Mouse (Mus musculus): ENCODE measurements around the gene Vtn. TPM values are rescaled to one million over a fixed set of nuclear protein-coding genes. Genes with fewer than 3 reads are reported as not detected.

Vtn gene
- polyA plus RNA-seq, 1 experiment from 2014 or later, result 157 TPM

DNA sequence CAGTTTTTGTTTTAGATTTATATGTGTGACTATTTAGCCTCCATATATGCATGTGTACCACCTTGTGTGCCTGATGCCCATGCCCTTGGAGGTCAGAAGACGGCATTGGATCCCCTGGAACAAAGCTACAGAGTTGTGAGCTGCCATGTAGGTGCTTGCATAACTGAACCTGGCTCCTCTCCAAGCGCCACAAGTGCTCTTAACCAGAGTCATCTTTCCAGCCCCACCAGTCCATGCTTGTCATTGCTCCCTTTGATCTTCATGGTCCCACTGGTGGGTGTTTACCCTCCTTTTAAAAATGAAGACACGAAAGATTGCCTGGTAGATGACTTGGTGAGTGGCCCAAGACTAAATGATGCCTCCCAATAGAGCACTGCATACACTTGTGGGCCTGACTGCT, 41.5 kb downstream of the Vtn start:
- ATAC-seq (ENCODE audit: low FRiP score, low read depth), result no peak

DNA sequence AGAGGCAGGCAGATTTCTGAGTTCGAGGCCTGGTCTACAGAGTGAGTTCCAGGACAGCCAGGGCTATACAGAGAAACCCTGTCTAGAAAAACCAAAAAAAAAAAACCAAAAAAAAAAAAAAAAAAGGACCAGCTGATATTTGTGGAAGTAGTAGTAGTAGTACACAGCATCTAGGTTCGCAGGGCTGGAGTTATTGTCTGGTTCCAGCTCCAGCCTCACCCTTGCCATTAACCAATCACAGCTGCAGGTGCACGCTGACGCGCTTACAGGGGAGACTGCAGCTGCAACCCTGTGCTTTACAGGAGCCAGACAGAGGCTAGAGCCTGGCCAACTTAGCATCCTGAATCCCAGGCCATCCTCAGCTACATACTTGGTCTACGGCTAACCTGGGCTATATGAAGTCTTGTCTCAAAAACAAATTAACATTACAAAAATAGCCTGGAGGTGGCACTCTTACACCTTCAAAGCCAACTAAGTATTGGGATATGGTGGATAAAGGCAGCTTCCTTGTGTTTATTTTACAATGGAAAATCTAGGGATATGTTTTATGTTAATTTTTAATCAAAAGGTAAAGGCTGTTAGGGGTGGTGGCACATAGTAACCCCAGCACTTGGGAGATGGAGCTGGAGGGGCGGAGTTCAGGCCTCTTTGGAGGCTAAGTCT, 45.7 kb downstream of the Vtn start:
- no peak overlapping the region for H3K4me3 ChIP-seq
- H3K4me2 ChIP-seq, result no peak overlapping the region
- no peak overlapping the region for H3K9ac ChIP-seq
- WGBS, result 94% methylated on average over 7 of the region's 7 CpGs
- H3K36me3 ChIP-seq, result peaks cover 34% of the 10 kb centered on the region
- no peak for ATAC-seq (ENCODE audit: low FRiP score, low read depth)
- H3K9me3 ChIP-seq, result no peaks in the 10 kb centered on the region
- H3K27me3 ChIP-seq, result no peaks in the 10 kb centered on the region
- no peak overlapping the region for H3K27ac ChIP-seq (replicated peaks)
- H3K4me1 ChIP-seq (replicated peaks), result peaks cover 12% of the 10 kb centered on the region

More for the DNA sequence above, 41.5 kb downstream of the Vtn start:
- no peaks in the 10 kb centered on the region for H3K9me3 ChIP-seq
- 86% methylated on average over 3 of the region's 3 CpGs for WGBS
- H3K27me3 ChIP-seq, result no peaks in the 10 kb centered on the region
- H3K4me3 ChIP-seq, result no peak overlapping the region
- H3K4me1 ChIP-seq (replicated peaks), result peaks cover 19% of the 10 kb centered on the region
- peaks cover 42% of the 10 kb centered on the region for H3K36me3 ChIP-seq
- H3K27ac ChIP-seq (replicated peaks), result no peak overlapping the region
- no peak overlapping the region for H3K4me2 ChIP-seq
- H3K9ac ChIP-seq, result no peak overlapping the region

DNA sequence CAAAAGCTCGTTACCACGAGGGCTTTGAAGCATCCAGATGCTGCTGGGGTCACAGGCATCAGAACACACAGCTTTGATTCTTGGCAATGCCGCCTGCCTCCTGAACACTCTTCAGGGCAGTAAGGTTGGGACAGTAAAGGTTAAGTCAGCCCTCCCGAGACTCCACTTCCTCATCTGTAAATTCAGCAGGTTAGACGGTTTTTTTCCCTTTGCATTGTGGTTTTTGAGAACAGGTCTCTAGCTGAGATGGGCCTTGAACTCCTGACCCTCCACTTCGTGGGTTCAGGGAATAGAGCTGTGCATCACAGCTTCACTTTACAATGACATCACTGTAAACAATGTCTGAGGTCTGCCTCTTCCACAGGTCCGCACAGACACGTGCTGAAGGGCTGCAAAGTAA, 46.3 kb downstream of the Vtn start:
- no peak overlapping the region for H3K27ac ChIP-seq (replicated peaks)
- H3K9me3 ChIP-seq, result no peaks in the 10 kb centered on the region
- peaks cover 18% of the 10 kb centered on the region for H3K4me1 ChIP-seq (replicated peaks)
- no peaks in the 10 kb centered on the region for H3K27me3 ChIP-seq
- no peak for ATAC-seq (ENCODE audit: low FRiP score, low read depth)
- no peak overlapping the region for H3K9ac ChIP-seq
- H3K36me3 ChIP-seq, result peaks cover 28% of the 10 kb centered on the region
- no peak overlapping the region for H3K4me2 ChIP-seq
- H3K4me3 ChIP-seq, result no peak overlapping the region
- WGBS, result 73% methylated on average over 8 of the region's 8 CpGs

DNA sequence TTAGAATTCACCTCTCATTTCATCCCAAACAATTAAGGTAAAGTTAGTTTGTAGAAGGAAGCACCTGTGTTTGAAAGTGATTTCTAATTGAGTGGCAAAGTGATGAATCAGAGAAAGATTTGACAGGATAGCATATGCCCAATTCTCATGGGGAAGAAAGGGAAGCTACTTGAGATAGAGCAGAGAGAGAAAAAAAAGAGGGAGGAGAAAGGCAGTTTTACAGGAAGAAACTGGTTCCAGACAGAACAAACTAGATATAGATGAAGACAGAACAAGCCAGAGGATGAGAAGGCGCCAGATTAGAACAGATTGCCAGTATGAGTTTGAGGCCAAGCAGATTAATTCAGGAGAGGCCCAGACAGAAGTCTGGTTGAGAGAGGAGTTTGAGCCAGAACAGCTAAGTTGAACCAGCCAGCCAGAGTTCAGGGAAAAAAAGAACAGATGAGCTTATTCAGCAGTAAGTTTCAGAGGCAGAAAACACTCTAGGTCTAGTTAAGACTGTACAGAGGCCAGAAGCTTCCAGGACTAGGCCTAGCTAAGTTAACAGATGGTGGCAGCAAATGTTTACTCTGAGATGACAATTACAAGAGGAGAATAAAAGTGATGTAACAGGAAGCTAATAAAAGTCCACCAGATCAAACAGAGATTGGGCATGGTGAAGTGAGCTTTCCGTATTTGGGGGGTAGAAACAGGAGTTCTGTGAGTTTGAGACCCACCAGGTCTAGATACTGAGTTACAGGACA, 49.0 kb downstream of the Vtn start:
- H3K4me1 ChIP-seq (replicated peaks), result peaks cover 22% of the 10 kb centered on the region
- no peak overlapping the region for H3K27ac ChIP-seq (replicated peaks)
- 95% methylated on average over 2 of the region's 2 CpGs for WGBS
- no peak overlapping the region for H3K4me2 ChIP-seq
- H3K4me3 ChIP-seq, result no peak overlapping the region
- H3K9ac ChIP-seq, result no peak overlapping the region
- no peaks in the 10 kb centered on the region for H3K9me3 ChIP-seq
- H3K36me3 ChIP-seq, result peaks cover 11% of the 10 kb centered on the region
- ATAC-seq (ENCODE audit: low FRiP score, low read depth), result no peak
- no peaks in the 10 kb centered on the region for H3K27me3 ChIP-seq

DNA sequence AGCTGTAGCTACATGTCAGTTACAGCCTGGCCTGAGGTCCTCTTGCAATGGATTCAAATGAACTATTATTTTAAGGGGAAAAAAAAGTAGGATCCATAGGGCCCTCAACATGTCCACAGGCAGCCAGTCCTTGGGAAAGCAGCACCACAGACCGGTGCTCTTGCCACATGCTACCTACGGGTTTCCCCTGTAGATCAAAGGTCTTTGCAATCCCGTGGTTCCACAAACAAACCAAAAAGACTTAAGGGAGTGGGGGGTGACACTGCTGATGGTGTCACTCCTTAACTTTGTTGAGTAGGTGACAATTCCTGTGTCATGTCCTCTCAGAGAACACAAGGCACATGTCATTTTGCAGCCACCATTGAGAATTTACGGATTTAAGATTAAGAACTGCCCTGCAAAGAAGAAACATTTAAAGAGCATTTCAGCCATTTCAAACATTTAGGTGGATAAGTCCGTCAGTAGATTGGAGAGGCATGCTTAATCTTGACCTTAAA, 50.6 kb downstream of the Vtn start:
- Histone ChIP-seq H3K27me3 (no peaks in the 10 kb centered on the region), H3K9ac (peak overlapping the region; percentile 60; the same call in 1 of the 2 replicates), H3K4me1 (replicated peaks) (peaks cover 22% of the 10 kb centered on the region), H3K36me3 (peaks cover 4% of the 10 kb centered on the region; the same call in 1 of the 2 replicates), H3K27ac (replicated peaks) (no peak overlapping the region), H3K4me3 (peak overlapping the region; percentile 78), H3K4me2 (peak overlapping the region; percentile 87), H3K9me3 (no peaks in the 10 kb centered on the region)
- 19% methylated on average over 5 of the region's 5 CpGs for WGBS
- ATAC-seq (ENCODE audit: low FRiP score, low read depth), result no peak

DNA sequence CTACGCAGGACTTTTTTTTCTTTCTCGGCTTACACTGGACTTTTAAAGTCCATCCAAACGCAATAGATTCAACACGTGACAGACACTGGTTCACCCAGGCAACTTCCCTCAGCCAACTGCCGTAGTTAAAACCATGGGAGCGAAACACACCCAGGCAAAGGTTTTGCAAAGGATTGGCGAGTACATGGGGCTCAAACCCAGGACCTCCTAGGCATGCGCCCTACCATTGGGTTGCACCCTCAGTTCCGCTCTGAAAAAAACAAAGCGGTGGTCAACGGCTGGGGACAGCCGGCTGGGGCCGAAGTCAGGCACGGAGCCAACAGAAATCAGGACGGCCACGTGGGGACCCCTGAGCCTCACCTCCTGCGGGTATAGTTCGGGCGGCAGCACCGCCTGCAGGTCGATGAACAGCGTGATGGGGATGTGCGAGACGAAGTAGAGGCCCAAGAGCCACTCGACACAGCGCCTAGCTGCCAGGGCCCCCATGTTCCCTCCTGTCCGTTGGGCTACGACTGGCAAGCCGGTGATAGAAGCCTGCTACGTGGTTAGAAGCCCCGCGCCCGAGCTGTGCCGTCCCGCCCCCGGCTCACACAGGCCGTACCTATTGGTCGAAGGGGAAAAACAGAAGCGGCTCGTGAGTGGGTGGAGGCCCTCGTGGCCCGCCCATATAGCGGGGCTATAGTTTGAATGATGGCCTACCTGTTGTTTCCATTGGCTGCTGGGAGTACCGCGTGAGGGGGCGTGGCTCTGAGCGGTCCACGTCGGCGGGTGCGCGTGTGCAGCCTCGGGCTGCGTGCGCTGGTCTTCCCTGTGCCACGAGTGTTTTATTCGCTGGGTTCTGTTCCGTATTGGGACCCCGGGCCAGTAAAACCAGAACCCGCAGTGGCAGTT, 51.5 kb downstream of the Vtn start, which contains the start of gene Tmem97:
Gene Tmem97, minus strand, starts transcription at position 610 of the 891 bp plus-strand sequence.
- Histone ChIP-seq H3K4me2 (peak within 1 kb of the TSS; percentile 87), H3K27ac (replicated peaks) (peak within 1 kb of the TSS; percentile 89), H3K27me3 (no peaks in the 10 kb centered on the region), H3K36me3 (0 out of 2 replicates have a peak, but pooled peaks cover 4% of the 10 kb centered on the region), H3K4me1 (replicated peaks) (peaks cover 22% of the 10 kb centered on the region), H3K4me3 (peak within 1 kb of the TSS; percentile 78), H3K9me3 (no peaks in the 10 kb centered on the region), H3K9ac (peak within 1 kb of the TSS; percentile 60)
- under 1% methylated on average over 60 of the region's 60 CpGs for WGBS
- ATAC-seq (ENCODE audit: low FRiP score, low read depth), result peak; percentile 100

DNA sequence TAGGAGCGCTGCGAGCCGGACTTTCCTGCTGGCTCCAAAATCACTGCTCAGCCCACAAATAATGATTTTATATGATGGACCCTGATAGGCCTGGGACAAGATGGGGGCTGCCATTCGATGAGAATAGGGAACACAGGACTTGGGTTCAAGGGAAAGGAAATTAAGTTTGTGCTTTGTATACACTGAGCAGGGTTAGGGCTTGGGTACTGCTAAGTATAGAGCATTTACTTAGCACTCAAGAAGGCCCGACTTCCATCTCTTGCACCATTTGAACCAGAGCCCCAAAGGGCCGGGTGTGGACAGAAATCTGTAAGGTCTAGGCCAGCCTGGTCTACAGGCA, 52.1 kb downstream of the Vtn start:
- Histone ChIP-seq H3K4me1 (replicated peaks) (peaks cover 22% of the 10 kb centered on the region), H3K27me3 (no peaks in the 10 kb centered on the region), H3K4me3 (peak overlapping the region; percentile 78), H3K36me3 (no peaks in the 10 kb centered on the region), H3K9ac (0 out of 2 replicates have a peak overlapping the region, but pooled peaks have one; percentile 40), H3K27ac (replicated peaks) (peak overlapping the region; percentile 89), H3K4me2 (peak overlapping the region; percentile 87), H3K9me3 (no peaks in the 10 kb centered on the region)
- ATAC-seq (ENCODE audit: low FRiP score, low read depth), result peak; percentile 49
- WGBS, result 38% methylated on average over 6 of the region's 6 CpGs

Other genes with a start within 250 kb of the Vtn start
- 50.9 and 65.0 TPM in 2 replicates for gene 2610507B11Rik, start 237.3 kb upstream of the Vtn start, polyA plus RNA-seq (2015; fragmentation: Nextera tagmentation; extraction: Ambion mirVana)
- 0.26 and 0.32 TPM in 2 replicates for gene BC030499, start 208.2 kb upstream of the Vtn start, polyA plus RNA-seq (2015; fragmentation: Nextera tagmentation; extraction: Ambion mirVana)
- 9.7 and 14.0 TPM in 2 replicates for gene Spag5, start 197.6 kb upstream of the Vtn start, polyA plus RNA-seq (2015; fragmentation: Nextera tagmentation; extraction: Ambion mirVana)
- 318 and 319 TPM in 2 replicates for gene Aldoc, start 176.1 kb upstream of the Vtn start, polyA plus RNA-seq (2015; fragmentation: Nextera tagmentation; extraction: Ambion mirVana)
- gene Pigs, start 170.7 kb upstream of the Vtn start, polyA plus RNA-seq (2015; fragmentation: Nextera tagmentation; extraction: Ambion mirVana), result 84.6 and 92.9 TPM in 2 replicates
- gene Unc119, start 155.6 kb upstream of the Vtn start, polyA plus RNA-seq (2015; fragmentation: Nextera tagmentation; extraction: Ambion mirVana), result 88.3 and 94.3 TPM in 2 replicates
- gene Foxn1, start 112.5 kb upstream of the Vtn start, polyA plus RNA-seq (2015; fragmentation: Nextera tagmentation; extraction: Ambion mirVana), result not detected in 2 replicates
- gene Slc13a2, start 76.9 kb upstream of the Vtn start, polyA plus RNA-seq (2015; fragmentation: Nextera tagmentation; extraction: Ambion mirVana), result not detected in 2 replicates
- gene Slc46a1, start 33.4 kb upstream of the Vtn start, polyA plus RNA-seq (2015; fragmentation: Nextera tagmentation; extraction: Ambion mirVana), result 26.0 and 28.4 TPM in 2 replicates
- 47.3 and 53.2 TPM in 2 replicates for gene Sarm1, start 1.3 kb upstream of the Vtn start, polyA plus RNA-seq (2015; fragmentation: Nextera tagmentation; extraction: Ambion mirVana)
- gene Sebox, start 4.4 kb downstream of the Vtn start, polyA plus RNA-seq (2015; fragmentation: Nextera tagmentation; extraction: Ambion mirVana), result 0.12 and 0.14 TPM in 2 replicates
- 88.0 and 91.8 TPM in 2 replicates for gene Tmem199, start 13.1 kb downstream of the Vtn start, polyA plus RNA-seq (2015; fragmentation: Nextera tagmentation; extraction: Ambion mirVana)
- 181 and 189 TPM in 2 replicates for gene Poldip2, start 13.1 kb downstream of the Vtn start, polyA plus RNA-seq (2015; fragmentation: Nextera tagmentation; extraction: Ambion mirVana)
- 63.0 and 64.6 TPM in 2 replicates for gene Tnfaip1, start 37.2 kb downstream of the Vtn start, polyA plus RNA-seq (2015; fragmentation: Nextera tagmentation; extraction: Ambion mirVana)
- gene Ift20, start 37.3 kb downstream of the Vtn start, polyA plus RNA-seq (2015; fragmentation: Nextera tagmentation; extraction: Ambion mirVana), result 121 and 125 TPM in 2 replicates
- 44.5 and 45.7 TPM in 2 replicates for gene Tmem97, start 51.7 kb downstream of the Vtn start, polyA plus RNA-seq (2015; fragmentation: Nextera tagmentation; extraction: Ambion mirVana)
- 22.4 and 24.0 TPM in 2 replicates for gene Nlk, start 198.3 kb downstream of the Vtn start, polyA plus RNA-seq (2015; fragmentation: Nextera tagmentation; extraction: Ambion mirVana)

All from hindbrain, embryonic 15.5 days (tissue).